Mouse (Mus musculus): Measurements from ENCODE around the gene Aph1b. TPM values are rescaled to one million over a fixed set of nuclear protein-coding genes. Genes with fewer than 3 reads are reported as not detected.

Gene Aph1b
- polyA plus RNA-seq (2017; shearing (Covaris generic)): 2.5 TPM

GRCm38 (mm10) chr9:66795464-66796324 is at the start of gene Aph1b:
Gene Aph1b, minus strand, starts transcription at chr9:66795490.

GRCm38 (mm10) chr9:66834318-66835096 is 39.2 kb upstream of the Aph1b start, which contains the start of gene Aph1c:
Gene Aph1c, minus strand, starts transcription at chr9:66834726.

DNA sequence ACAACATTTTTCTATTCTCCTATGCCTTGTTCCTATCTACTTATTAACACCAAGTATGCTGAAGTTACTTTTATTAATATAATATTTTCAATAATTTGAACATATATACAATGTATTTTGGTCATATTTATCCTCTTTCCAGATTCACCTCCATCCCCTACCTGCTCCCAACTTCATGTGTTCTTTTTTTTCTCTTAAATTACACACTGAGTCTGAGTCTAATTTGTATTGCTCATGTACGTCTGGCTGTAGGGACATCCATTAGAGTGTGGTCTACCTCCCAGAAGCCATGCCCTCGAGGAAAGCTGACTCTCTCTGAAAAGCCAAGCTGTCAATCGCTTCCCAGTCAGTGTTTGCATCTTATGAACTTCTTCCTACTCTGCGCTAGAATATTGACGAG is 1.4 kb upstream of the Aph1b start, which contains the start of gene Gm10647:
Gene Gm10647 (plus strand): TSS at position 301 of the 400 bp plus-strand sequence.

Other genes with a start within 250 kb of the Aph1b start
- gene Usp3, start 202.3 kb downstream of the Aph1b start, polyA plus RNA-seq (2017; shearing (Covaris generic)): 191 TPM
- 6.1 TPM for gene Car12, start 81.8 kb downstream of the Aph1b start, polyA plus RNA-seq (2017; shearing (Covaris generic))
- not detected for gene Gm10647, start 1.5 kb upstream of the Aph1b start, polyA plus RNA-seq (2017; shearing (Covaris generic))
- gene Aph1c, start 39.2 kb upstream of the Aph1b start, polyA plus RNA-seq (2017; shearing (Covaris generic)): 0.67 TPM
- gene Rab8b, start 124.2 kb upstream of the Aph1b start, polyA plus RNA-seq (2017; shearing (Covaris generic)): 202 TPM
- gene Rps27l, start 150.6 kb upstream of the Aph1b start, polyA plus RNA-seq (2017; shearing (Covaris generic)): 215 TPM
- 3.5 TPM for gene Lactb, start 180.0 kb upstream of the Aph1b start, polyA plus RNA-seq (2017; shearing (Covaris generic))